Mouse (Mus musculus) liver, adult 2 months (tissue): ENCODE measurements around the gene Tomm40l. TPM values are rescaled to one million over a fixed set of nuclear protein-coding genes. Genes with fewer than 3 reads are reported as not detected.

ENCODE experiments used
- DNase-seq: peaks from one replicate; pipeline ENCODE4 v3.0.0-alpha.2; 2011; ENCODE audit warnings: low read depth, low spot score; ENCODE audit errors: extremely low read depth
- H3K27ac ChIP-seq: fragments of 200-500 bp; replicated peaks from 2 replicates; pipeline ENCODE4 v1.5.1; 2012; ENCODE audit warnings: low read depth, mild to moderate bottlenecking, control low read depth, inconsistent platforms, low read length; ENCODE audit not compliant: insufficient read depth
- H3K27me3 ChIP-seq: fragments of 200-500 bp; 2 replicates; pipeline ENCODE4 v1.6.1; 2012; ENCODE audit warnings: mild to moderate bottlenecking, moderate library complexity, low read length, inconsistent platforms; ENCODE audit not compliant: control insufficient read depth, insufficient read depth
- H3K36me3 ChIP-seq: fragments of 200-500 bp; 2 replicates; pipeline ENCODE4 v1.6.1; 2012; ENCODE audit warnings: low read length, inconsistent platforms; ENCODE audit not compliant: control insufficient read depth, insufficient read depth
- H3K4me1 ChIP-seq: fragments of 200-500 bp; 2 replicates; pipeline ENCODE4 v1.6.1; 2011; ENCODE audit warnings: low read length; ENCODE audit not compliant: control insufficient read depth, insufficient read depth
- H3K4me3 ChIP-seq: fragments of 200-500 bp; 2 replicates; pipeline ENCODE4 v1.5.1; 2011; ENCODE audit warnings: low read depth, mild to moderate bottlenecking, control low read depth, low read length, moderate library complexity; ENCODE audit not compliant: insufficient read depth
- H3K79me2 ChIP-seq: fragments of 200-500 bp; 2 replicates; pipeline ENCODE4 v1.6.1; 2012; ENCODE audit warnings: inconsistent platforms, mild to moderate bottlenecking, low read length, moderate library complexity; ENCODE audit not compliant: control insufficient read depth, insufficient read depth
- H3K9ac ChIP-seq: fragments of 200-500 bp; 2 replicates; pipeline ENCODE4 v1.6.1; 2012; ENCODE audit warnings: low read depth, mild to moderate bottlenecking, control low read depth, inconsistent platforms, low read length
- CTCF ChIP-seq: fragments of 200-500 bp; IDR thresholded peaks from 2 replicates; pipeline ENCODE4 v1.5.1; 2011; ENCODE audit warnings: low read depth, low read length, control low read depth
- POLR2A ChIP-seq: fragments of 200-500 bp; IDR thresholded peaks from 2 replicates; pipeline ENCODE4 v1.6.1; 2011; ENCODE audit warnings: low read length, control low read depth; ENCODE audit not compliant: insufficient read depth; ENCODE audit errors: extremely low read depth
- WGBS: fragments of 180-500 bp; shearing (Covaris S2); methylation state at CpG from one replicate; pipeline ENCODE4 v1.1.7; 2018; 5-methylcytosine and 5-hydroxymethylcytosine counted together
- polyA plus RNA-seq: library from polyadenylated mRNA; depleted of rRNA; stranded (reverse); fragments of >200 nt; gene quantifications from 2 replicates; pipeline ENCODE4 v1.2.3, GENCODE M21; 2012; rRNA removed
- total RNA-seq: library from RNA; depleted of rRNA; stranded (reverse); fragments of >200 nt; gene quantifications from 2 replicates; pipeline ENCODE4 v1.2.3, GENCODE M21; 2014; rRNA removed

Gene Tomm40l
- total and polyA plus RNA-seq, 2 experiments: 5.5 to 9.7 TPM

DNA sequence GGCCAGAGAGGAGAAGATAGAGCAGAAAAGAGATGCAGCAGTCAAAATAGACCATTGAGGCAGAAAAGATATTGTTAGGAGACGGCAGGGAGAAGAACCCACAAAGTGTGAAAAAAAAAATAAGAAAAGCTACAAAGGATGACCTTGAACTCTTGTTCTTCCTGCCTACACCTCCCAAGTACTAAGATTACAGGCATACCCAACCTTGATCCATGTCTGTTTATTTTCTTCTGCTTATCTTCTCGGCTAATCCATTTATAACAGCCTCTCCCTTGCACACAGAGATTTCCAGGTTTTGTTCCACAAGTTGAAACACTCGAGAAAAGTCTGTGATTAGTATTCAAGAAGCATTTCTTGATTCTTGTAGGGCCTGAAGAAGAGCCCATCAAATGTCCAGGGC, 52.4 kb downstream of the Tomm40l start:
- Histone ChIP-seq H3K4me1 (peaks cover 12% of the 10 kb centered on the region), H3K36me3 (no peaks in the 10 kb centered on the region), H3K27ac (peak overlapping the region; percentile 33; the same call in 1 of the 2 replicates), H3K27me3 (no peaks in the 10 kb centered on the region), H3K79me2 (no peaks in the 10 kb centered on the region), H3K9ac (no peak overlapping the region), H3K4me3 (no peak overlapping the region)
- TF ChIP-seq POLR2A (no peak), CTCF (no peak)
- WGBS: 43% methylated on average over 3 of the region's 3 CpGs
- peak; percentile 39 for DNase-seq

DNA sequence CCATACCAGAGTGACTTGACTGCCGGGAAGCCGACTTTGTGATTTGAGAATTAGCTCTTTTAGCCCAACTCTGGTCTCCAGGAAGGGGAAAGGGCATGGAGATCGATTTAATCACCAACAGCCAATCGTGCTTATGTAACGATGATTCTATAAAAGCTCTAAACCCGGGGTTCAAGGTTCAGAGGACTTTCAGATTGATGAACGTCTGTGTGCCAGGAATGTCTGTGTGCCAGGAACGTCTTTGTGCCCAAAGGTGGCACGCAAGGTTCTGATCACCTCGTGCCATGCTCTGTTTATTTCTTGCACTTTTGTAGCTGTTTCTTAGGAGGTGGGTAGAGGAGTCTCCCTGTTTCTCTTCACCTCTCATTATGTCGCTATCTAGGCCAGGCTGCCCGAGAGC, 53.4 kb downstream of the Tomm40l start:
- Histone ChIP-seq H3K4me1 (peaks cover 15% of the 10 kb centered on the region), H3K27ac (peak overlapping the region; percentile 83), H3K79me2 (no peaks in the 10 kb centered on the region), H3K9ac (peak overlapping the region; percentile 27), H3K4me3 (no peak overlapping the region), H3K27me3 (no peaks in the 10 kb centered on the region), H3K36me3 (no peaks in the 10 kb centered on the region)
- 26% methylated on average over 12 of the region's 12 CpGs for WGBS
- DNase-seq: peak; percentile 98
- TF ChIP-seq POLR2A: no peak
- no peak for TF ChIP-seq CTCF

Other genes with a start within 250 kb of the Tomm40l start
- gene Fcgr2b, start 246.0 kb downstream of the Tomm40l start, total RNA-seq: 56.6 and 68.7 TPM in 2 replicates
- gene Fcgr2b, start 246.0 kb downstream of the Tomm40l start, polyA plus RNA-seq: 18.6 and 34.9 TPM in 2 replicates
- gene Fcgr4, start 203.6 kb downstream of the Tomm40l start, total RNA-seq: 8.4 and 10.3 TPM in 2 replicates
- 3.1 and 4.5 TPM in 2 replicates for gene Fcgr4, start 203.6 kb downstream of the Tomm40l start, polyA plus RNA-seq
- 11.5 and 14.5 TPM in 2 replicates for gene Fcgr3, start 157.6 kb downstream of the Tomm40l start, total RNA-seq
- 2.6 and 4.5 TPM in 2 replicates for gene Fcgr3, start 157.6 kb downstream of the Tomm40l start, polyA plus RNA-seq
- gene Cfap126, start 108.6 kb downstream of the Tomm40l start, total RNA-seq: 0.13 and 0.37 TPM in 2 replicates
- gene Cfap126, start 108.6 kb downstream of the Tomm40l start, polyA plus RNA-seq: 1.5 and 3.5 TPM in 2 replicates
- gene Sdhc, start 71.9 kb downstream of the Tomm40l start, total RNA-seq: 194 and 217 TPM in 2 replicates
- 375 and 403 TPM in 2 replicates for gene Sdhc, start 71.9 kb downstream of the Tomm40l start, polyA plus RNA-seq
- 0.07 and 0.09 TPM in 2 replicates for gene Mpz, start 71.8 kb downstream of the Tomm40l start, total RNA-seq
- gene Mpz, start 71.8 kb downstream of the Tomm40l start, polyA plus RNA-seq: 0.27 and 0.83 TPM in 2 replicates
- gene Pcp4l1, start 26.2 kb downstream of the Tomm40l start, total RNA-seq: 3.8 and 10.0 TPM in 2 replicates
- 10.5 and 15.0 TPM in 2 replicates for gene Pcp4l1, start 26.2 kb downstream of the Tomm40l start, polyA plus RNA-seq
- gene Nr1i3, start 8.5 kb downstream of the Tomm40l start, total RNA-seq: 178 and 264 TPM in 2 replicates
- 215 and 229 TPM in 2 replicates for gene Nr1i3, start 8.5 kb downstream of the Tomm40l start, polyA plus RNA-seq
- gene Apoa2, start 2.5 kb upstream of the Tomm40l start, total RNA-seq: 15,245 and 18,176 TPM in 2 replicates
- gene Apoa2, start 2.5 kb upstream of the Tomm40l start, polyA plus RNA-seq: 28,168 and 29,095 TPM in 2 replicates
- gene Fcer1g, start 11.9 kb upstream of the Tomm40l start, total RNA-seq: 6.4 and 12.4 TPM in 2 replicates
- gene Fcer1g, start 11.9 kb upstream of the Tomm40l start, polyA plus RNA-seq: 21.3 and 50.7 TPM in 2 replicates
- 0.09 and 0.13 TPM in 2 replicates for gene Adamts4, start 27.9 kb upstream of the Tomm40l start, total RNA-seq
- gene Adamts4, start 27.9 kb upstream of the Tomm40l start, polyA plus RNA-seq: 0.15 and 0.37 TPM in 2 replicates
- gene Ndufs2, start 28.9 kb upstream of the Tomm40l start, total RNA-seq: 272 and 275 TPM in 2 replicates
- gene Ndufs2, start 28.9 kb upstream of the Tomm40l start, polyA plus RNA-seq: 174 and 195 TPM in 2 replicates
- 4.8 and 6.4 TPM in 2 replicates for gene B4galt3, start 47.8 kb upstream of the Tomm40l start, total RNA-seq
- 16.1 and 23.9 TPM in 2 replicates for gene B4galt3, start 47.8 kb upstream of the Tomm40l start, polyA plus RNA-seq
- 11.0 and 14.4 TPM in 2 replicates for gene Ppox, start 58.7 kb upstream of the Tomm40l start, total RNA-seq
- gene Ppox, start 58.7 kb upstream of the Tomm40l start, polyA plus RNA-seq: 19.6 and 31.2 TPM in 2 replicates
- gene Usp21, start 65.5 kb upstream of the Tomm40l start, total RNA-seq: 4.3 and 7.2 TPM in 2 replicates
- 20.2 and 23.8 TPM in 2 replicates for gene Usp21, start 65.5 kb upstream of the Tomm40l start, polyA plus RNA-seq
- 96.5 and 103 TPM in 2 replicates for gene Ufc1, start 72.5 kb upstream of the Tomm40l start, total RNA-seq
- gene Ufc1, start 72.5 kb upstream of the Tomm40l start, polyA plus RNA-seq: 30.3 and 34.5 TPM in 2 replicates
- gene Dedd, start 106.6 kb upstream of the Tomm40l start, total RNA-seq: 14.7 and 15.8 TPM in 2 replicates
- 28.3 and 34.1 TPM in 2 replicates for gene Dedd, start 106.6 kb upstream of the Tomm40l start, polyA plus RNA-seq
- gene Nit1, start 123.1 kb upstream of the Tomm40l start, total RNA-seq: 128 and 132 TPM in 2 replicates
- 120 and 139 TPM in 2 replicates for gene Nit1, start 123.1 kb upstream of the Tomm40l start, polyA plus RNA-seq
- gene Pfdn2, start 123.2 kb upstream of the Tomm40l start, total RNA-seq: 21.6 and 26.6 TPM in 2 replicates
- gene Pfdn2, start 123.2 kb upstream of the Tomm40l start, polyA plus RNA-seq: 13.1 and 15.2 TPM in 2 replicates
- not detected in 2 replicates for gene Klhdc9, start 138.3 kb upstream of the Tomm40l start, total RNA-seq
- gene Klhdc9, start 138.3 kb upstream of the Tomm40l start, polyA plus RNA-seq: 0.05 TPM in 1 of 2 replicates, not detected in the other
- gene Nectin4, start 147.6 kb upstream of the Tomm40l start, total RNA-seq: 0.09 and 0.20 TPM in 2 replicates
- gene Nectin4, start 147.6 kb upstream of the Tomm40l start, polyA plus RNA-seq: 0.09 and 0.16 TPM in 2 replicates
- 2.4 and 2.8 TPM in 2 replicates for gene Arhgap30, start 166.4 kb upstream of the Tomm40l start, total RNA-seq
- 1.3 and 2.0 TPM in 2 replicates for gene Arhgap30, start 166.4 kb upstream of the Tomm40l start, polyA plus RNA-seq
- 27.2 and 33.7 TPM in 2 replicates for gene Usf1, start 188.8 kb upstream of the Tomm40l start, total RNA-seq
- 39.4 and 44.7 TPM in 2 replicates for gene Usf1, start 188.8 kb upstream of the Tomm40l start, polyA plus RNA-seq
- 26.6 and 27.8 TPM in 2 replicates for gene Tstd1, start 196.4 kb upstream of the Tomm40l start, total RNA-seq
- gene Tstd1, start 196.4 kb upstream of the Tomm40l start, polyA plus RNA-seq: 50.6 and 57.2 TPM in 2 replicates
- gene F11r, start 215.0 kb upstream of the Tomm40l start, total RNA-seq: 39.1 and 56.8 TPM in 2 replicates
- 47.7 and 60.4 TPM in 2 replicates for gene F11r, start 215.0 kb upstream of the Tomm40l start, polyA plus RNA-seq